Mouse (Mus musculus) layer of hippocampus, adult 2 months (tissue): ENCODE measurements at regions not wholly inside any gene's neighbourhood (a gene's known extent, or its start where the extent isn't known, plus 50 kb on each side); places are given as distances from the start of the nearest gene placed in this dataset.

Source experiments
- DNase-seq, 2 experiments: peaks; one replicate each; pipeline ENCODE4 v3.0.0; 2022; ENCODE audit warnings: low spot score in 2 of 2
- H3K27ac ChIP-seq: fragments of 200-600 bp; 2 replicates; pipeline ENCODE4 v1.8.1; 2022
- H3K4me3 ChIP-seq: fragments of 200-600 bp; 2 replicates; pipeline ENCODE4 v1.8.1; 2022; ENCODE audit warnings: mild to moderate bottlenecking
- CTCF ChIP-seq: fragments of 200-600 bp; conservative IDR thresholded peaks from 2 replicates; pipeline ENCODE4 v1.8.1; 2022; ENCODE audit warnings: antibody characterized with exemption, mild to moderate bottlenecking, moderate library complexity

DNA sequence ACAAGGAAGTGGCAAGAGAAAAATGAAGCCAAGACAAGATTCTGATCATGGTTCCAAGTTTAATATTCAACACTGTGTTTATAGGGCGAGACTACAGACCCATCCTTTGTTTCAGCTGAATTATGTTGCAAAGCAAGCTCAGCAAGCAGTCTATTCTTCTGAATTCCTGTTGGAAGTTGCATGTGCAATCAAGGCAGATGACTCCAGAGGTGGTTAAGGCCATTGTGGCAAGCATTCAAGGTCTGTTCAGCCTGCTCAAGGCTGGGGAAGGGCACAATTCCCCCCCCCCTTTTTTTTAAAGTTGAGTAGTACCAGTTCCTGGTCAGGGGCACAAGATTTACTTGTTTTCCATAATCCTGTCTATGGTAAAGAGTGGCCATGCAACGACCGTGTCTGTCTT lies 431.1 kb downstream of the 1810013L24Rik start:
- no peak overlapping the region for H3K27ac ChIP-seq
- no peak for TF ChIP-seq CTCF
- no peak overlapping the region for H3K4me3 ChIP-seq
- no peak for DNase-seq

GRCm38 (mm10) chr16:9264554-9265145 lies 434.8 kb downstream of the 1810013L24Rik start:
- no peak for DNase-seq
- no peak overlapping the region for H3K4me3 ChIP-seq
- TF ChIP-seq CTCF, result no peak
- H3K27ac ChIP-seq, result no peak overlapping the region

DNA sequence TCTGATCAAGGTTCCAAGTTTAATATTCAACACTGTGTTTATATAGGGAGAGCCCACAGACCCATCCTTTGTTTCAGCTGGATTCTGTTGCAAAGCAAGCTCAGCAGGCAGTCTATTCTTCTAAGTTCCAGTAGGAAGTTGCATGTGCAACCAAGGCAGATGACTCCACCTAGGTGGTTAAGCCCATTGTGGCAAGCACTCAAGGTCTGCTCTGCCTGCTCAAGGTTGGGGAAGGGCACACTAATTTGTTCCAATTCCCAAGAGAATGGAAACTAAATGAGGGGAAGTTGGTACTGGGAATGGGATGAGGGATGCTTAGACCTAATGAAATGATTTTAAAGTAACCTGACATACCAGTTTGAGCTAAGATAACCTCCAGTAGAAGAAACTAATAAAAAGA lies 437.3 kb downstream of the 1810013L24Rik start:
- Histone ChIP-seq H3K4me3 (no peak overlapping the region), H3K27ac (no peak overlapping the region)
- TF ChIP-seq CTCF, result no peak
- no peak for DNase-seq

GRCm38 (mm10) chr16:9270099-9270498 lies 440.2 kb downstream of the 1810013L24Rik start:
- Histone ChIP-seq H3K4me3 (no peak overlapping the region), H3K27ac (no peak overlapping the region)
- no peak for DNase-seq
- no peak for TF ChIP-seq CTCF

DNA sequence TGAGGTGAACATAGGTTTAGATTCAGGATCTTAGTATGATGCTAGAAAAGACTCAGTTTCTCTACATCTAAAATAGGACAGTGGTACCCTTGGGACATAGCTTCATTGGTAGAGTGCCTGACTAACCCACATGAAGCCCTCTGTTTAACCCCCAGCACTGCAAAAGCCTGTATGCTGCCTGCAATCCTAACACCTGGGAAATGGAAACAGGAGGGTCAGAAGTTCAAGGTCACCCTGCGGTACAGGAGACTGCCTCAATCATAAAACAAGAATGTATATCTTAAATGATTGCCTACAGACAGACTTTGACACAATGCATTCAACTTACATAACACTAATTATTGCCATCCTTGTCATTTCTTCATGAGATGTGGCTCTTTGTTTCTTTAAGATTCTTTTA lies 440.8 kb downstream of the 1810013L24Rik start:
- Histone ChIP-seq H3K27ac (no peak overlapping the region), H3K4me3 (no peak overlapping the region)
- TF ChIP-seq CTCF, result no peak
- no peak for DNase-seq

DNA sequence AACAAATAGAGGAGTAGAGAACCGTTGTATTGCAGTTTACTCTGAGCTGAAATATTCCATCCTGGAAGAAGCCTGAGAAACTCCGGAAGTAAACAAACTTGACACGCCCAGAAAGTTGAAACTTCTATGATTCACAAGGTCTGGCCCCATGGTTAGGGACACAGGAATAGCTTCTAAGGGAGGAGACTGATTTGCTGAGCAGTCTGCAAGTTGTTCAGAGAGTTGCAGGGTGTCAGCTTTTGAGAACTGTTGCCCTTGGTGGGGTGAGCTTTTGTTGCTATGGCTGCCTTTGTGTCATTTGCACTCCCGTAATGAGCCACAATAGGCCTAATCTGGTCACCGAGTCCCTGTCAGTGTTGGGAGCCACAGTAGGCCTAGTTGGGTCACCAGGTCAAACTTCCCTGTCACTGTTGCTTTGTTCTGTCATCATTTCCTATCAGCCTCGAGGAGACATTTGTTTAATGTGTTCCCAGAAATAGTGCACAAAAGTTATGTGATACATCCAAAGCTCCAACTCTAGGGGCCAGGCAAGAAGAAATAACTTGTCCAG lies 443.9 kb downstream of the 1810013L24Rik start:
- Histone ChIP-seq H3K27ac (no peak overlapping the region), H3K4me3 (no peak overlapping the region)
- DNase-seq, result no peak
- TF ChIP-seq CTCF, result no peak

DNA sequence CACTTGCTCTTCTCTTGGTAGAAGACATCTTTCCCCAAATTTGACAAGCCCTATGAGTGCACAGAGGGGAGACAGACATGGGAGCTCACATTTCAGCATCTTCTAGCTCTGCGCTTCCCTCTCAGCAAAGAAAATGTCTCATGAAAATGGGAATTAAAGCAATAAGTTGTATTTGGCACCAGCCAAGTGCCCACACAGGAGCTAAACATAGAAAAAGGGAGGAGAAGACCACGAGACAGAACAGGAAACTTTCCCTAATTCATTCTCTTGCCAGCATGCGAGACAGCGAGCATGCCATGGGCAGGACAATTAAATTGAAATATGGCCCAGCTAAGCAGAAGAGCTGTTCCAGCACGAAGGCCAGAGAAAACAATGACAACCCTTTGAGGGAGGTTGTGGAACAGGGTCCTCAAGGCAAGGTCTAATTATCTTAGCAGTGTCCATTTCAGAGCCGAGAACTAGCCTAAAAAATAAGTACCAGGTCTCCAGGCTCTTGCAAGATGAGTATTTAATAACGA lies 444.7 kb downstream of the 1810013L24Rik start:
- DNase-seq, result no peak
- TF ChIP-seq CTCF, result no peak
- peak overlapping the region; percentile 1; the same call in 1 of the 2 replicates for H3K27ac ChIP-seq

DNA sequence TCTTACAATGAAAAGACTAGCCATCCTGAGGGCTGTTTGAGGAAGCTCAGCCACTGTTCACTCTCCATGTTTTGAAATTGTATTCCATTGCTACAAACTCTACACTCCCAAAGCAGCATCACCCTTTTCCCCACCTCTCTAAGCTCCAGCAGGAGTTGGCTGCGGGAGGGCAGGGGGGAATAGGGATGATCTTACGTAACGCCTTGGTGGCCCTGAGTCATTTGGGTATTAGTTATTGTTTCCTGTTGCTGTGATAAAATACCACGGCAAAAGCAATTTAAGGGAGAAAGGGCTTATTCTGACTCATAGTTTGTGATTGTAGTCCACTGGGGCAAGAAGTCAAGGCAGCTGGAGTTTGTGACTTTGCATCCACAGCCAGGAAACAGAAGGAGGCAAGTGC lies 445.5 kb downstream of the 1810013L24Rik start:
- no peak overlapping the region for H3K27ac ChIP-seq
- TF ChIP-seq CTCF, result no peak

More for the DNA sequence above, 444.7 kb downstream of the 1810013L24Rik start:
- H3K4me3 ChIP-seq, result no peak overlapping the region

GRCm38 (mm10) chr16:9277064-9277463 lies 447.2 kb downstream of the 1810013L24Rik start:
- H3K4me3 ChIP-seq, result no peak overlapping the region
- no peak for TF ChIP-seq CTCF
- no peak for DNase-seq
- H3K27ac ChIP-seq, result no peak overlapping the region

More for the DNA sequence above, 445.5 kb downstream of the 1810013L24Rik start:
- DNase-seq, result no peak
- no peak overlapping the region for H3K4me3 ChIP-seq

DNA sequence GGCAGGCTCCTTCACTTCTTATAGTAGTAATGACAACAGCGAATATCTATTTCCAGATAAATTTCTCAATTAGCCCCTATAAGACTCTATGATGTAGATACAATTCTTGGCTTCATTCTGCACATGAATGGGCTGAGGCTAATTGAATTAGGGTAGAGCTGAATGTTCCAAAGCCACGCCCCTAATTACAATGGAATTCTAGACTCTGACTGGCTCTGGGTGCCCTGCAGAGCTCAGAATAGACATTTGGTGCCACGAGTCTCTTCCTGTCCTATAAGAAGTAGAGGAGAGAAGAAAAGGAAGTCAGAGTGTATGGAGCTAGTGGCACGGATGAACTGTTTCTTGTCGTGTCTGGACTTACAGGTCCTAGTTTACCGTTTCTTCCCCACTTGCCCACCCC lies 449.8 kb downstream of the 1810013L24Rik start:
- TF ChIP-seq CTCF, result no peak
- DNase-seq, result no peak
- Histone ChIP-seq H3K4me3 (no peak overlapping the region), H3K27ac (peak overlapping the region; percentile 89)

- peak in 1 of 2 experiments; percentile 6 for DNase-seq
- Histone ChIP-seq H3K4me3 (no peak overlapping the region), H3K27ac (peak overlapping the region; percentile 89)
- no peak for TF ChIP-seq CTCF
Measured at GRCm38 (mm10) chr16:9280431-9280830, 450.5 kb downstream of the 1810013L24Rik start.

DNA sequence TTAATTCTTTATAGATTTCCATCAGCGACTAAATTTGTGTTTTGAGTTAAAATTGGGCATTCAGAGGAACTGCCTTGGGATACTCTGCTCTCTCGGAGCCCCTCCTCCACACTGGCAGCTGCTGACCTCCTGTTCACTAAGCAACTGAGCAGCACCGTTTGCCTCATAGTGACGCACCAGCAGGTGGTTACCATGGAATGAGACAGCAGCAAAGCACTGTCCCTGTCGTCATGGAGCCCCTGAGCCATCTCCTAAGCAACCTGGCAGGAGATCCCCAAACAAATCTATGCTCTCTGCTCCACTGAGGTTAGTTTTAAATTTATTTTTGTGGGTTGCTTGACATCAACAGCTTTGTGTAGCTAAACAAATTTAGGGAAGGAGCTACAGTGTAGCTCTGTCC lies 451.0 kb downstream of the 1810013L24Rik start:
- no peak for TF ChIP-seq CTCF
- Histone ChIP-seq H3K4me3 (no peak overlapping the region), H3K27ac (peak overlapping the region; percentile 89)
- DNase-seq, result peak; percentile 84 to 91

GRCm38 (mm10) chr16:9284423-9284822 lies 454.5 kb downstream of the 1810013L24Rik start:
- no peak for TF ChIP-seq CTCF
- H3K27ac ChIP-seq, result peak overlapping the region; percentile 72
- no peak overlapping the region for H3K4me3 ChIP-seq
- no peak for DNase-seq

- Histone ChIP-seq H3K4me3 (no peak overlapping the region), H3K27ac (no peak overlapping the region)
- no peak for DNase-seq
- no peak for TF ChIP-seq CTCF
Measured at GRCm38 (mm10) chr16:9285921-9286320, 456.0 kb downstream of the 1810013L24Rik start.
